Mouse (Mus musculus): Measurements from ENCODE around the gene Man2b1.
"Not testable (repeated sequence)": the region's sequence is repeated elsewhere in the genome, so short reads cannot be mapped to it uniquely, and the experiment has no call there.

Man2b1 gene

DNA sequence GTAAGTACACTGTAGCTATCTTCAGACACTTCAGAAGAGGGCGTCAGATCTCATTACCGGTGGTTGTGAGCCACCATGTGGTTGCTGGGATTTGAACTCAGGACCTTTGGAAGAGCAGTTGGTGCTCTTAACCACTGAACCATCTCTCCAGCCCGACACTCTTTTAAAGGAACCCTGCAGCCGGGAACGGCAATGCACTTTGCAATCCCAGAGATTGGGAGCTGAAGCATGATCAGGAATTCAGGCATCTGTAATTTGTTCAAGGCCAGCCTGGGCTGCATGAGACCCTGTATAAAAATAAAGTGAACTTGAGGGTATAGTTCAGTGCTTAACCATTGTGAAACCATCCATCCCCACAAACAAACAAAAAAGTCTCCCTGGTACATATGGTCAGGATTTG lies 37.2 kb downstream of the Man2b1 start:
- not testable (repeated sequence) for DNase-seq (ENCODE audit: low read depth, low spot score)

DNA sequence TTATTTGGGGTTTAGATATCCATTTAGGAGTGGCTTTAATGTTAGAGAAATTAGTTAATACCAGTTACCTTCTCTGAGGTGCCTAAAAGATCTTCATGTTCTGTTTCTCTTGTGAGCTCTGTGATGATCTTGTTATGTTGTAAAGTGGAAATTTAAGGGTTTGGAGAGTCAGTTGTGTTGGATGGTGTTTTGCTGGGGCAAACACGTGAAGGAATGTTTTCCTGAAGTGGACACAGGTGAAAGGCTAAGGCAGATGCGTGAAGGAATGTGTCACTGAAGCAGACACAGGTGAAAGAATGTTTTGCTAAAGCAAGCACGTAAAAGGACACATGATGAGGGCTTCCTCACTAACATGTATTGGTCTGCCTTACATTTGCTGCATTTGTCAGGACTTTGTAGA lies 39.9 kb downstream of the Man2b1 start, which contains the start of gene Zfp791:
Gene Zfp791, minus strand, starts transcription at position 101 of the 400 bp plus-strand sequence.
- no peak for DNase-seq (ENCODE audit: low read depth, low spot score)

DNA sequence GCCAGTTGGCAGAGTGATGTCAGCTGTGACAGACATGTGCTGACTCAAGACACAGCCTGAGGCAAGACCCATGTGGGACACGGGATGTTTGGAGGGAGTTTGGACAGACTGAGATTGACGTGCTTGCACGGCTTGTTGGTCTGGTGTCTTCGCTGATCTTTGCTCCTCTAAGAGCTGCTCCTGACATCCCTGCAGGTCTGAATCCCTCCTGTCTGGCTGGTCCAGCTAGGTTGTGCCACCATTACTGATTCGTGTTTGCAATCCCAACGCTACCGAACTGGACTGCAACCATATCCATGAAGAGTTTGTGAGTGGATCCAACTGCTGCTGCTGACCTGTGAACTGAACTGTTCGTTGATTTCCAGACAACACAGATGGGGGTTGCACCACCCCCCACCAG lies 40.6 kb downstream of the Man2b1 start:
- DNase-seq (ENCODE audit: low read depth, low spot score), result no peak

DNA sequence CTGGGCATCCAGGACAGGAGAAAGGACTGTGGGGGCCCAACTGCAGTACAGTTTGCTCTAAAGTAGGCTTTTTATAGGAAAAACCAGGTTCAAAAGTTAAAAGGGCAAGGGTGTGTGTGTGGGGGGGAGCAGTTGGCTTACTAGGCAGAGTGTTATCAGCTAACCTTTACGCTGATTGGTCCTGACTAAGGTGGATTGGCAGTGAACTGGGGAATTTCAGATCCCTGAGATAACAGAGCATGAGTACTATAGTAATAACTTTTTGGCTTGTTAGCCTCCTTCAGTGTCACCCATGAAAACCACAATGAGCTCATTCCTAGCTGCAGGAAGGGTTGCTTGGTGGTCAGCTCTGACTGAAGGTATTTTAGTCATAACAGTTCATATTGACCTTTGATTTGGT lies 49.3 kb downstream of the Man2b1 start:
- DNase-seq (ENCODE audit: low read depth, low spot score), result no peak

DNA sequence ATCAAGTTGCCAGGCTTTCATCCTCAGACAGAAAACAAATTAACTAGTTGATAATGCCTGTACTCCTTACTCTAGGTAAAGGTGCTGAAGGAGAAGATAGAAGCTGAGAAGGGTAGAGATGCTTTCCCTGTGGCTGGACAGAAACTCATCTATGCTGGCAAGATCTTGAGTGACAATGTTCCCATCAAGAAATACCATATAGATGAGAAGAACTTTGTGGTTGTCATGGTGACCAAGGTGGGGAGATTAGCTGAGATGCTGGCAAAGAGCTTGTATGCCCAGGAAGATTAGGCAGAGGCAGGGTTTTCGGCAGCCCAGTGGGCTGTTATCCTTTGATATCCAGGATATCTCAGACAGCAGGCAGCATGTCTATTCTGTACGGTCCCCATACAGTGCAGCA lies 52.6 kb downstream of the Man2b1 start:
- not testable (repeated sequence) for DNase-seq (ENCODE audit: low read depth, low spot score)

DNA sequence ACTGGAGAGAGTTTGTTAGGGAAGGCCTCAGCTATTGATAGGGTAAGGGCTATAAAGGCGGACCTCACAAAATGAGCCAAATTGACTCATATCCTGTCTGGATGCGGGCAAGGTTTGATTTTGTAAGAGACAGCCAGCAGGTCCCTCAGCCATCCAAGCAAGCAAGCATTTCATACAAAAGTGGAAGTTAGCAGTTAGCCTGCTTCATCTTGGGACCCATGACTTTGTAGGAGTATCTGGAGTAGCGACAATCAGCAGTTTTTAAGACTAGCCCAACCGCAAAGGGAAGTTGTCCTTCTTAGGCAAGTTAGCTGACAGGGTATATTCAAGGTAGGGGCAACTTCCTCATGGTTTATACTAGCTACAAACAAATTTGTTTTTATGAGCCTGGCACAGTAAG lies 59.4 kb downstream of the Man2b1 start:
- DNase-seq (ENCODE audit: low read depth, low spot score), result no peak

All from brain, embryonic 18.5 days (tissue).